Mouse (Mus musculus) monocyte, adult 5-6 weeks (primary cell): ENCODE results near the gene Aurkaip1. TPM values are rescaled to one million over a fixed set of nuclear protein-coding genes. Genes with fewer than 3 reads are reported as not detected.
"Not testable (repeated sequence)": the region's sequence is repeated elsewhere in the genome, so short reads cannot be mapped to it uniquely, and the experiment has no call there.

Experiments used
- ATAC-seq: fragments of 153-309, 156-312 bp; replicated peaks from 2 replicates; pipeline ENCODE4 v1.8.0; 2017; ENCODE audit warnings: mild to moderate bottlenecking; ENCODE audit not compliant: low TSS enrichment, insufficient number of reproducible peaks, severe bottlenecking, poor library complexity, low FRiP score
- total RNA-seq: library from RNA; stranded (forward); fragments of 200-1000, 200-491, 200-594 nt; gene quantifications from 3 replicates; pipeline ENCODE4 v1.2.3, GENCODE M21; 2017

Aurkaip1 gene
- 102 to 125 TPM (median 108 TPM) in 3 replicates for total RNA-seq

- ATAC-seq, result peak; percentile 92
Measured at GRCm38 (mm10) chr4:155831205-155831766, at the start of gene Aurkaip1. Gene Aurkaip1 (plus strand): TSS chr4:155831272.

- no peak for ATAC-seq
Measured at GRCm38 (mm10) chr4:155783486-155784080, 47.5 kb upstream of the Aurkaip1 start.

- peak; percentile 63 for ATAC-seq
Measured at GRCm38 (mm10) chr4:155784081-155784701, 46.9 kb upstream of the Aurkaip1 start.

GRCm38 (mm10) chr4:155785246-155785645 lies 45.8 kb upstream of the Aurkaip1 start:
- ATAC-seq, result no peak

GRCm38 (mm10) chr4:155785819-155786218 lies 45.3 kb upstream of the Aurkaip1 start, which contains the start of gene Tmem88b:
Gene Tmem88b (minus strand): TSS chr4:155785874.
- no peak for ATAC-seq

GRCm38 (mm10) chr4:155788300-155788699 lies 42.8 kb upstream of the Aurkaip1 start:
- no peak for ATAC-seq

- not testable (repeated sequence) for ATAC-seq
Measured at GRCm38 (mm10) chr4:155788833-155789232, 42.2 kb upstream of the Aurkaip1 start.

- ATAC-seq, result no peak
Measured at GRCm38 (mm10) chr4:155790021-155790489, 41.0 kb upstream of the Aurkaip1 start, which contains the start of gene Ankrd65. Gene Ankrd65 (plus strand): TSS chr4:155790439.

- ATAC-seq, result no peak
Measured at GRCm38 (mm10) chr4:155790650-155791161, 40.4 kb upstream of the Aurkaip1 start.

- ATAC-seq, result no peak
Measured at GRCm38 (mm10) chr4:155791240-155791933, 39.7 kb upstream of the Aurkaip1 start.

- ATAC-seq, result no peak
Measured at GRCm38 (mm10) chr4:155793730-155794129, 37.3 kb upstream of the Aurkaip1 start.

- ATAC-seq, result no peak
Measured at GRCm38 (mm10) chr4:155802075-155802474, 29.0 kb upstream of the Aurkaip1 start.

- no peak; the same call in 1 of the 2 replicates for ATAC-seq
Measured at GRCm38 (mm10) chr4:155802741-155803339, 28.2 kb upstream of the Aurkaip1 start, which contains the start of gene Mrpl20. Gene Mrpl20 (plus strand): TSS chr4:155802878.

- peak; percentile 99 for ATAC-seq
Measured at GRCm38 (mm10) chr4:155803340-155804041, 27.6 kb upstream of the Aurkaip1 start.

- ATAC-seq, result no peak
Measured at GRCm38 (mm10) chr4:155807841-155808240, 23.2 kb upstream of the Aurkaip1 start.

GRCm38 (mm10) chr4:155811929-155812664 lies 19.0 kb upstream of the Aurkaip1 start, which contains the start of gene Ccnl2:
Gene Ccnl2 (plus strand): TSS chr4:155812489.
- ATAC-seq, result peak; percentile 99

GRCm38 (mm10) chr4:155812665-155813181 lies 18.3 kb upstream of the Aurkaip1 start:
- no peak for ATAC-seq
